Mouse (Mus musculus) olfactory bulb, adult 2 months (tissue): ENCODE data around the gene Fam126b.

Experiments
- CTCF ChIP-seq: fragments of 200-500 bp; IDR thresholded peaks from 2 replicates; pipeline ENCODE4 v1.5.1; 2012; ENCODE audit warnings: low read depth, mild to moderate bottlenecking, low read length, moderate library complexity; ENCODE audit not compliant: insufficient read depth
- POLR2A ChIP-seq: fragments of 200-500 bp; IDR thresholded peaks from 2 replicates; pipeline ENCODE4 v1.6.1; 2012; ENCODE audit warnings: mild to moderate bottlenecking, low read depth, low read length, moderate library complexity; ENCODE audit not compliant: insufficient read depth

- TF ChIP-seq CTCF (no peak), POLR2A (no peak)
These were observed 27.7 kb upstream of the Fam126b start for GRCm38 (mm10) chr1:58613786-58614185.
